Mouse (Mus musculus) bone marrow macrophage, adult 2 months (primary cell): ENCODE data around the gene Cidec. TPM values are rescaled to one million over a fixed set of nuclear protein-coding genes. Genes with fewer than 3 reads are reported as not detected.

Experiments used
- H3K27ac ChIP-seq: 2 replicates; pipeline ENCODE4 v1.5.1; 2012; ENCODE audit warnings: low read depth, low read length; ENCODE audit not compliant: insufficient read depth
- H3K4me1 ChIP-seq: 2 replicates; pipeline ENCODE4 v1.6.1; 2012; ENCODE audit warnings: low read length; ENCODE audit not compliant: control insufficient read depth, insufficient read depth
- H3K4me3 ChIP-seq: 2 replicates; pipeline ENCODE4 v1.5.1; 2012; ENCODE audit warnings: mild to moderate bottlenecking, low read length, moderate library complexity; ENCODE audit not compliant: insufficient read depth
- CTCF ChIP-seq: IDR thresholded peaks from 2 replicates; pipeline ENCODE4 v1.5.1; 2012; ENCODE audit warnings: low read depth, mild to moderate bottlenecking, low read length, moderate library complexity
- POLR2A ChIP-seq: IDR thresholded peaks from 2 replicates; pipeline ENCODE4 v1.6.1; 2012; ENCODE audit warnings: mild to moderate bottlenecking, low read depth, low read length, borderline replicate concordance
- polyA plus RNA-seq: library from polyadenylated mRNA; stranded (reverse); fragments of >200 nt; gene quantifications from 2 replicates; pipeline ENCODE4 v1.2.4, GENCODE M21; 2012; ENCODE audit not compliant: missing spikeins, insufficient read depth, insufficient read length

The Cidec gene
- 0.32 TPM in 1 of 2 replicates, not detected in the other for polyA plus RNA-seq

GRCm38 (mm10) chr6:113435664-113436205, at the start of gene Cidec:
Gene Cidec (minus strand): TSS chr6:113435760.
- Histone ChIP-seq H3K27ac (no peak within 1 kb of the TSS), H3K4me3 (no peak within 1 kb of the TSS)

GRCm38 (mm10) chr6:113483729-113484128, 48.2 kb upstream of the Cidec start:
- H3K4me1 ChIP-seq: peaks cover 37% of the 10 kb centered on the region
- H3K4me3 ChIP-seq: peak overlapping the region; percentile 77
- H3K27ac ChIP-seq: peak overlapping the region; percentile 84
- no peak for TF ChIP-seq POLR2A
- no peak for TF ChIP-seq CTCF

More at GRCm38 (mm10) chr6:113435664-113436205, at the start of gene Cidec:
- TF ChIP-seq POLR2A (no peak), CTCF (no peak)
- 0 out of 2 replicates have a peak, but pooled peaks cover 2% of the 10 kb centered on the region for H3K4me1 ChIP-seq

- H3K4me3 ChIP-seq: peak within 1 kb of the TSS; percentile 77
- H3K27ac ChIP-seq: peak within 1 kb of the TSS; percentile 84
- peaks cover 37% of the 10 kb centered on the region for H3K4me1 ChIP-seq
- no peak for TF ChIP-seq CTCF
- TF ChIP-seq POLR2A: no peak
Observed at GRCm38 (mm10) chr6:113483100-113483615, 47.6 kb upstream of the Cidec start, which contains the start of gene Creld1. Gene Creld1 (plus strand): TSS chr6:113483297.

DNA sequence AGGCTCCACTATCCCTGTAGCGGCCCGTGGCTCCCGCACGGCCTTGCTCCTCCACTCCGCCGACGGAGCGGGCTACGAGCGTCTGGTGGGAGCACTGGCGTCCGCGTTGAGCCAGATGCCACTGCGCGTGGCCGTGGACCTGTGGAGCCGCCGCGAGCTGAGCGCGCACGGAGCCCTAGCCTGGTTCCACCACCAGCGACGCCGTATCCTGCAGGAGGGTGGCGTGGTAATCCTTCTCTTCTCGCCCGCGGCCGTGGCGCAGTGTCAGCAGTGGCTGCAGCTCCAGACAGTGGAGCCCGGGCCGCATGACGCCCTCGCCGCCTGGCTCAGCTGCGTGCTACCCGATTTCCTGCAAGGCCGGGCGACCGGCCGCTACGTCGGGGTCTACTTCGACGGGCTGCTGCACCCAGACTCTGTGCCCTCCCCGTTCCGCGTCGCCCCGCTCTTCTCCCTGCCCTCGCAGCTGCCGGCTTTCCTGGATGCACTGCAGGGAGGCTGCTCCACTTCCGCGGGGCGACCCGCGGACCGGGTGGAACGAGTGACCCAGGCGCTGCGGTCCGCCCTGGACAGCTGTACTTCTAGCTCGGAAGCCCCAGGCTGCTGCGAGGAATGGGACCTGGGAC, 47.0 kb upstream of the Cidec start:
- Histone ChIP-seq H3K4me3 (peak overlapping the region; percentile 69), H3K27ac (peak overlapping the region; percentile 69), H3K4me1 (peaks cover 35% of the 10 kb centered on the region)
- no peak for TF ChIP-seq CTCF
- TF ChIP-seq POLR2A: no peak

GRCm38 (mm10) chr6:113480555-113481373, 45.2 kb upstream of the Cidec start:
- no peak overlapping the region for H3K27ac ChIP-seq
- peaks cover 36% of the 10 kb centered on the region for H3K4me1 ChIP-seq
- TF ChIP-seq POLR2A (no peak), CTCF (no peak)
- H3K4me3 ChIP-seq: no peak overlapping the region

DNA sequence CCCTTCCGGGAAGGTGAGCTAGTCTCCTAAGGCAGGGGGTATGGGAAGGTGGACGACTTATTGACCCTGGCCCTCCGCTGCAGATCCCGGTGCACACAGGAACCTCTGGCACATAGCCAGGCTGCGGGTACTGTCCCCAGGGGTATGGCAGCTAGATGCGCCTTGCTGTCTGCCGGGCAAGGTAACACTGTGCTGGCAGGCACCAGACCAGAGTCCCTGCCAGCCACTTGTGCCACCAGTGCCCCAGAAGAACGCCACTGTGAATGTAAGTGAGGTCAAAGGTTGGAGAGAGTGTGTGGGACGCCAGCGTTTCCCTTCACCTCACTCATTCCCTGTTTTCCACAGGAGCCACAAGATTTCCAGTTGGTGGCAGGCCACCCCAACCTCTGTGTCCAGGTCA, 43.3 kb upstream of the Cidec start:
- TF ChIP-seq POLR2A (no peak), CTCF (no peak)
- peaks cover 27% of the 10 kb centered on the region for H3K4me1 ChIP-seq
- H3K4me3 ChIP-seq: no peak overlapping the region
- H3K27ac ChIP-seq: no peak overlapping the region

- no peak for TF ChIP-seq CTCF
- no peak for TF ChIP-seq POLR2A
- Histone ChIP-seq H3K4me3 (no peak overlapping the region), H3K4me1 (peaks cover 26% of the 10 kb centered on the region), H3K27ac (no peak overlapping the region)
Observed at GRCm38 (mm10) chr6:113477353-113477752, 41.8 kb upstream of the Cidec start.

- H3K27ac ChIP-seq: no peak overlapping the region
- TF ChIP-seq CTCF (no peak), POLR2A (no peak)
- H3K4me3 ChIP-seq: no peak overlapping the region
- peaks cover 14% of the 10 kb centered on the region for H3K4me1 ChIP-seq
Observed at GRCm38 (mm10) chr6:113473715-113474114, 38.2 kb upstream of the Cidec start.

DNA sequence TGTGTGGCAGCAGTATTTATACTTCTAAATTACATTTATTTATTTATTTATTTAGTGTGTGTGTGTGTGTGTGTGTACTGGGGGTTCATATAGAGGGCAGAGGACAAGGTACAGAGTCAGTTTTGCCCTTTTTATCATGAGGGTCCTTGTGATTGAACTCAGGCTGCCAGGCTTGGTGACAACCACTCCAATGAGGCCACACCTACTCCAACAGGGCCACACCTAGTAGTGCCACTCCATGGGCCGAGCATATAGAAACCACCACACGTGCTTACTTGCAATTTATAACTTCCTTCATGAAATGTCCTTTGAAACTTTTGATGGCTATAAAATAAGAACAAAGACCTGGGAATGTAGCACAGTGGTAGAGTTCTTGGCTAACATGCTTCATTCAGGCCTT, 37.7 kb upstream of the Cidec start:
- Histone ChIP-seq H3K27ac (no peak overlapping the region), H3K4me1 (peaks cover 16% of the 10 kb centered on the region), H3K4me3 (no peak overlapping the region)
- no peak for TF ChIP-seq CTCF
